Mouse (Mus musculus): Measurements from ENCODE around the gene Msmb.

GRCm38 (mm10) chr14:32124261-32124660 is 17.6 kb upstream of the Msmb start:
- TF ChIP-seq CTCF (IDR thresholded peaks at IDR 0.05; ENCODE audit: borderline replicate concordance, control insufficient read depth, extremely low read depth, insufficient read depth, low read length, poor library complexity) = no peak
- TF ChIP-seq POLR2A (IDR thresholded peaks at IDR 0.05; ENCODE audit: control insufficient read depth, extremely low read depth, insufficient read depth, low read length, poor library complexity) = no peak

All from thymus, adult 2 months (tissue).